Mouse (Mus musculus) spleen, postnatal 36 days (tissue): Measurements from ENCODE around the gene Sema5b.

Experiments
- DNase-seq, 2 experiments: peaks; one replicate each; pipeline ENCODE4 v3.0.0; 2022; ENCODE audit warnings: low spot score in 2 of 2, mixed read lengths in 1 of 2

Sema5b gene

DNA sequence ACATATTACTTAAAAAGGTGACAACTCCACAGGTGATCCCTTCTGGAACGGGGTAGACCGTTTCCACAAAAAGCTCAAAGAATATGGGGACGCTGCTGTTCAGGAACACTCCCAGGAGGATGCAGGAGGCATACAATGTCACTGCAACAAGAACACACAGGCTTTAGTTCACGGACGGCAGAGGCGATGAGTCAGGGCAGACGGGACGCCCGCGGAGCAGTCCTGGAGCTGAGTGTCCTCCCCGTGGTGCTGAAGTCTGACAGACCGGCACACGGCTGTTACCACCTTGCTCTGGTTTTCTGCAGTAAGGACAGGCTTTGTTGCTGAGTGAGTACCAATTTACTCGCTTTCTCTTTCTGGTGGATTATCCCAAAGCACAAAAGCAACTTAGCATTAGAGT lies 163.9 kb downstream of the Sema5b start:
- DNase-seq: no peak

DNA sequence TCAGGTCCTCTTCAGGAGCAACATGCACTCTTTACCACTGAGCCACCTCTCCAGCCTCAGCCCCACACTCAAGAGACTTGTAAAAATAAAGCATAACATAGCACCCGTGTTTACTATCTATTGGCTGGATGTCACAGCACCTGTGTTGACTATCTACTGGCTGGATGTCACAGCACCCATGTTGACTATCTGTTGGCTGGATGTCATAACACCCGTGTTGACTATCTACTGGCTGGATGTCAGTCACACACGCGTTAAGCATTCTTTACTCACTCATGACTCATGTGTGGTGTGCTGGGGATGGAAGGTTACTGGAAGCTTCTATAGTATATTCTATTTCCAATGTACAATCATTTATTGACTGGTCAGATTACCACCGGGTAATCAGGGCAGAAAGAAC lies 166.1 kb downstream of the Sema5b start:
- no peak for DNase-seq

DNA sequence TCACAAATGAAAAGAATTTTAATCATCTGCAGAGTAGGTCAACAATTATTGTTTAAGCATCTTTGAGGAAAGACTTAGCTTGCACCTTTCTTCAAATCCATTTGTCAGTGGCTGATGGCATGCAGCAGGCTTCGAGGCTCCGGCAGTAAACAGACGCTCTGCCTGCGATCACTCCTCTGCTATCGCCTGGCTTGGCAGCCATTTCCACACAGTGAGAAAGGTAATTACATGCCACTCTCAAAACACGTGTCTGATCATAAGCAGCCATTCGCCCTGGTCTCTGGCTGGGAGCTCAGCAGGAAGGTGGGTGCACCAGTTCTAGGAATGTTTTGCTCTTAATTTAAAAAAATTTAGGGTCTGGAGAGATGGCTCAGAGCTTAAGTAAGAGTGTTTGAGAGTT lies 170.1 kb downstream of the Sema5b start:
- no peak for DNase-seq

GRCm38 (mm10) chr16:35713606-35714005 lies 172.7 kb downstream of the Sema5b start:
- no peak for DNase-seq
